Mouse (Mus musculus) forebrain, embryonic 13.5 days (tissue): Measurements from ENCODE around the gene Ano10. TPM values are rescaled to one million over a fixed set of nuclear protein-coding genes. Genes with fewer than 3 reads are reported as not detected.

Experiments used
- ATAC-seq: fragments of 200-750 bp; cut with Nextera tagmentation; 2 replicates; pipeline ENCODE4 v1.8.0; 2017
- H3K27ac ChIP-seq: fragments of 300-500 bp; sonication (generic); 2 replicates; pipeline ENCODE4 v1.5.1; 2015; ENCODE audit warnings: inconsistent platforms, mild to moderate bottlenecking, moderate library complexity
- H3K27me3 ChIP-seq: fragments of 300-500 bp; sonication (generic); 2 replicates; pipeline ENCODE4 v1.6.1; 2015; ENCODE audit warnings: mild to moderate bottlenecking, inconsistent platforms
- H3K36me3 ChIP-seq: fragments of 300-500 bp; sonication (generic); 2 replicates; pipeline ENCODE4 v1.6.1; 2015; ENCODE audit warnings: mild to moderate bottlenecking, inconsistent platforms; ENCODE audit not compliant: poor library complexity, severe bottlenecking
- H3K4me1 ChIP-seq: fragments of 300-500 bp; sonication (generic); 2 replicates; pipeline ENCODE4 v1.6.1; 2015; ENCODE audit warnings: inconsistent platforms
- H3K4me2 ChIP-seq: fragments of 300-500 bp; sonication (generic); 2 replicates; pipeline ENCODE4 v1.6.1; 2015; ENCODE audit warnings: inconsistent platforms, mild to moderate bottlenecking, moderate library complexity
- H3K4me3 ChIP-seq: fragments of 300-500 bp; sonication (generic); 2 replicates; pipeline ENCODE4 v1.5.1; 2015; ENCODE audit warnings: mild to moderate bottlenecking, inconsistent platforms
- H3K9ac ChIP-seq: fragments of 300-500 bp; sonication (generic); 2 replicates; pipeline ENCODE4 v1.6.1; 2015; ENCODE audit warnings: mild to moderate bottlenecking, inconsistent platforms
- H3K9me3 ChIP-seq: fragments of 300-500 bp; sonication (generic); replicated peaks from 2 replicates; pipeline ENCODE4 v1.6.1; 2016; ENCODE audit warnings: inconsistent platforms
- WGBS: fragments of 180-500 bp; shearing (Covaris S2); methylation state at CpG from one replicate; pipeline ENCODE4 v1.1.7; 2015; 5-methylcytosine and 5-hydroxymethylcytosine counted together
- polyA plus RNA-seq: library from polyadenylated mRNA; unstranded; fragments of >200 nt; fragmentation: Nextera tagmentation; extraction: Ambion mirVana; gene quantifications from 2 replicates; pipeline ENCODE4 v1.2.1, GENCODE M21; 2015

Gene Ano10
- polyA plus RNA-seq, 1 experiment from 2014 or later = 29.5 TPM

DNA sequence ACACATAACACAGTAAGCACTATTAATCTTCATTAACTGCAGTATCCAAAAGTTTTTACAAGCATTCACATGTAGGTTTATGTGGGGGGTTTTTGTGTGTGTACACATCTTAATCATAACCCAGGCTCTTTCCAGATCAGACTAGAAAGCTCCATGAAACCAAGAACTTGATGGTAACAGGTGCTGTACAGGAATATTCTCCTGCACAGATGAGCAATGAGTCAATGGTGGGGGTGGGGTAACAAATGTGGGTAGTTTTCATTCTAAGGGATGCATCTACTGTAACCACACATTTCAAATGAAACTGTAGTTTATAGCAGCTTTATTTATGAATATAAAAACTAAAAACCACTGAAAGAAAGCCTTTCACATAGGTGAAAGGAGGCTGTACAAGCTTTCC, 79.1 kb downstream of the Ano10 start:
- H3K9me3 ChIP-seq = no peaks in the 10 kb centered on the region
- no peak for ATAC-seq
- no peaks in the 10 kb centered on the region for H3K27me3 ChIP-seq
- H3K9ac ChIP-seq = no peak overlapping the region
- no peak overlapping the region for H3K27ac ChIP-seq
- H3K4me2 ChIP-seq = no peak overlapping the region
- H3K4me1 ChIP-seq = no peaks in the 10 kb centered on the region
- no peaks in the 10 kb centered on the region for H3K36me3 ChIP-seq
- H3K4me3 ChIP-seq = no peak overlapping the region

DNA sequence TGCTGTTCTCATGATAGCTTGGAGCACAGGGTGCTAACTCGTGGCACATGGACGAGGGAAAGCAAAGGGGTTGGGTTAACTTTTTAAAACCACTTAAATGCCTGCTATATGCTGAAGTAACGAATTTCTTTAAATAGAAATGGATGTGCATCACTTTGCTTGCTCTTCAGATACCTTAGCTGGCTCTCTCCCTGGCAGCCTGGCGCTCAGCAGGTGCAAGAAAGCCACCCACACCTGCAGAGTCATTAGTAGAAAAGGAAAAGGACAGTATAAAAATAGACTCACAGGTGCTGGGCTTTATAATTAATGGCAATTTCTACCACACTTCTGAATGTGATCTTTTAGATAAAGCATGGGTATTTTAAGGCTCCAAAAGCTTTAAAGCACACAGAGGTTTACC, 85.9 kb downstream of the Ano10 start:
- Histone ChIP-seq H3K9me3 (no peaks in the 10 kb centered on the region), H3K27me3 (no peaks in the 10 kb centered on the region), H3K4me1 (peaks cover 7% of the 10 kb centered on the region; the same call in 1 of the 2 replicates), H3K9ac (no peak overlapping the region), H3K27ac (no peak overlapping the region), H3K36me3 (no peaks in the 10 kb centered on the region), H3K4me3 (no peak overlapping the region), H3K4me2 (no peak overlapping the region)
- 74% methylated on average over 4 of the region's 4 CpGs for WGBS
- ATAC-seq = no peak

DNA sequence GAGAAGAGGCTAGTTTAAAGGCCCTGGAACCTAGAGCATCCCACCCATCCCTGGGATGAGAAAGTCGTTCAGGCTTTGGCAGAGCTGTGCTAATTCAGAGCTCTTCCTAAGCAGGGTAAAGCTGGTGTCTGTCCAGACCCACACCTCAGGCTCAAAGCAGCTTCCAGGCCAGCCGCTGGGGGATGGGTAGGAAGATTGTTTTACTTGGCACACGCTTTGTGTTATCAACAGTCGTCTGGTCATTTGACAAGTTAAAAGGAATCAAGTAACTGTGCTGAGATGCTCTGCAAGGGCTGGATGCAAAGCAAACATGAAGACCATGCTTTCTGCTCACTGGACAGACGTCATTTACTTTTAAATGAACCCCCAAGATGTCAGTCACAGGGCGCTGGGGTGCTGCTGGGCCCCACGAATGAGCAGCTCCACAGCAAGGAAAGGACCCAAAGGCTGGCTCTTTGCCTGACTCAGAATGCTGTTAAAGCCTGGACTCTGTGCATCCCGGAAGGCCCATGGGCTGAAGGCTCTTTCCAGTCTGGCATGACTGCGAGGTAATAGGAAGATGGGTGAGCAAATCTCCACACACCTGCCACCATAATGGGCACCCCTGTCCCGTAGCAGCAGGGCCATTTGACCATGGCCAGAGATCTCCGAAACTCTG, 88.6 kb downstream of the Ano10 start:
- H3K4me1 ChIP-seq = peaks cover 7% of the 10 kb centered on the region; the same call in 1 of the 2 replicates
- ATAC-seq = no peak
- H3K36me3 ChIP-seq = no peaks in the 10 kb centered on the region
- 69% methylated on average over 11 of the region's 11 CpGs for WGBS
- no peak overlapping the region for H3K27ac ChIP-seq
- no peaks in the 10 kb centered on the region for H3K27me3 ChIP-seq
- no peak overlapping the region for H3K9ac ChIP-seq
- no peak overlapping the region for H3K4me2 ChIP-seq
- H3K9me3 ChIP-seq = no peaks in the 10 kb centered on the region
- H3K4me3 ChIP-seq = no peak overlapping the region

DNA sequence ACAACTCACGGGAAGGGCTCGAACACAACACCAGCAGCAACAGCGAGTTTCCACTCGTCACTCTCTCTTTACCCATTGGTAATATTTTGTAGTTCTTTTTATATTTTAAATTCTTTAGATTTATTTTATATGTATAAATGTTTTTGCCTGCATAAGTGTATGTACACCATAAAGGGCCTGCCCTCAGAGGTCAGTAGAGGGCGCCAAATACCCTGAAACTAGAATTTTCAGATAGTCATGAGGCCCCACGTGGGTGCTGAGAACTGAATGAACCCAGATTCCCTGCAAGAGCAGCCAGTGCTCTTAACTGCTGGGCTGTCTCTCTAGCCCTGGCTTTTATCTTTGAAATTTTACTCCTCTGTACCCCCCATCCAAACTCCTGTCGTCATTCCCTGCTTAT, 89.7 kb downstream of the Ano10 start:
- peaks cover 7% of the 10 kb centered on the region; the same call in 1 of the 2 replicates for H3K4me1 ChIP-seq
- no peak for ATAC-seq
- no peak overlapping the region for H3K4me3 ChIP-seq
- no peaks in the 10 kb centered on the region for H3K27me3 ChIP-seq
- H3K36me3 ChIP-seq = peaks cover 6% of the 10 kb centered on the region; the same call in 1 of the 2 replicates
- H3K27ac ChIP-seq = no peak overlapping the region
- 70% methylated on average over 7 of the region's 7 CpGs for WGBS
- H3K4me2 ChIP-seq = no peak overlapping the region
- H3K9me3 ChIP-seq = no peaks in the 10 kb centered on the region
- no peak overlapping the region for H3K9ac ChIP-seq

DNA sequence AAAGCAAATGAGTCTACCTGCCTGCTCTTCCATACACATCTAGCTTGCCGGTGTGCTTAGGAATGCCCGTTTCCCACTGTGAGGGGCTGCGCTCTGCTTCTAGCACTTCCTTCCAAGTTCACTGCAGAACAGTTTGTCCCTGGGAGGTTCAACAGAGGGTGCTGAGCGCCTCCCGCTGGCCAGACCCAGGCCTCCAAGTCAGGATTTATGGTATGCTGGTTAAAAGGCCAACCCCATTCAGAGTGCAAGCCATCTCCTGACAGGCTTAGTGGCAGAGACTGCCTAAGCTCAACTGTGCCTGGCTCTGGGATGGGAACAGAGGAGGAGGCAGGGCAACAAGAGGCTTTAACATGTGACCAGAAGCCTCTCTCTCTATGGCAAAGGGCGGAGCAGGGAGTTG, 95.0 kb downstream of the Ano10 start:
- H3K4me1 ChIP-seq = no peaks in the 10 kb centered on the region
- peaks cover 16% of the 10 kb centered on the region; the same call in 1 of the 2 replicates for H3K36me3 ChIP-seq
- H3K9me3 ChIP-seq = no peaks in the 10 kb centered on the region
- H3K27me3 ChIP-seq = no peaks in the 10 kb centered on the region
- H3K4me2 ChIP-seq = no peak overlapping the region
- no peak overlapping the region for H3K27ac ChIP-seq
- 29% methylated on average over 6 of the region's 6 CpGs for WGBS
- no peak overlapping the region for H3K9ac ChIP-seq
- no peak overlapping the region for H3K4me3 ChIP-seq
- no peak for ATAC-seq

DNA sequence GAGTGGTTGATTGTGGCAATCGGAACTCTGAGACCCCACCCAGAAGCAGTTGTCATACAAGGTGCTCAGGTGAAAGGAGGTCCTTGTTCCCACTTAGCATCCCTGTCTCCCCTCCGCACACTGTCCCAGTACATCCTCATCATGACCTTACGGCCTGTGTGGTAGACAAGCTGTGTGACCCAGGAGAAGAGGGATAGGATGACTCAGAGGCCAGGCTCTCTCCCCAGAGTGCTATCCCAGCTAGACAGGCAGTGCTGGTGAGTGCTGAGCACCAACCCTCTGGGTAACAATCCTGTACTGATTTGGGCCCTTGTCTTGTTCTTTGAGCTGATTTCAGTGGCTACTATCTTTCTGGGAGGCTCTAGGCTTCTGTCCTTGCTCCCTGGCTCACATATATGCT, 95.6 kb downstream of the Ano10 start:
- ATAC-seq = no peak
- Histone ChIP-seq H3K27me3 (no peaks in the 10 kb centered on the region), H3K4me1 (no peaks in the 10 kb centered on the region), H3K27ac (no peak overlapping the region), H3K9me3 (no peaks in the 10 kb centered on the region), H3K4me2 (no peak overlapping the region), H3K4me3 (no peak overlapping the region), H3K9ac (no peak overlapping the region), H3K36me3 (peaks cover 16% of the 10 kb centered on the region; the same call in 1 of the 2 replicates)
- 89% methylated on average over 3 of the region's 3 CpGs for WGBS

DNA sequence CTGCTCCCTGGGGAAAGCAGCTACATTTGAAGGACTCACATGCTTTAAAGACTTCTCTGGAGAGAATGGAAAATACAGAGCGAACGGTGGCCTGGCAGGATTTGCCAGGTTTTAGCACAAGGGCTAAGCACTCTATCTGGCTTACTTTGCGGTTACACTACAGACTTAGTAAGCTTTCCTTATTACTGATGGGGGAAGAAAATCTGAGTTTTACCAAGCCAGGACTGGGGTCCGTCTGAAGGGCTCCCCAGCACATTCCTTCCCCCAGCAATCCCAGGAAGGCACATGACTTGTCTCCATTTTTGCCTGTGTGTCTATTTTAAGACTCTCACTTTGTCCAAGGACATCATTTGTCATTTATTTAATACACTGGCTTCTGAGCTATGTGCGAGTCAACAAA, 97.2 kb downstream of the Ano10 start:
- Histone ChIP-seq H3K27ac (no peak overlapping the region), H3K9me3 (no peaks in the 10 kb centered on the region), H3K4me1 (no peaks in the 10 kb centered on the region), H3K4me2 (no peak overlapping the region), H3K9ac (no peak overlapping the region), H3K36me3 (peaks cover 16% of the 10 kb centered on the region; the same call in 1 of the 2 replicates), H3K27me3 (no peaks in the 10 kb centered on the region), H3K4me3 (no peak overlapping the region)
- WGBS = 92% methylated on average over 5 of the region's 5 CpGs
- no peak for ATAC-seq

DNA sequence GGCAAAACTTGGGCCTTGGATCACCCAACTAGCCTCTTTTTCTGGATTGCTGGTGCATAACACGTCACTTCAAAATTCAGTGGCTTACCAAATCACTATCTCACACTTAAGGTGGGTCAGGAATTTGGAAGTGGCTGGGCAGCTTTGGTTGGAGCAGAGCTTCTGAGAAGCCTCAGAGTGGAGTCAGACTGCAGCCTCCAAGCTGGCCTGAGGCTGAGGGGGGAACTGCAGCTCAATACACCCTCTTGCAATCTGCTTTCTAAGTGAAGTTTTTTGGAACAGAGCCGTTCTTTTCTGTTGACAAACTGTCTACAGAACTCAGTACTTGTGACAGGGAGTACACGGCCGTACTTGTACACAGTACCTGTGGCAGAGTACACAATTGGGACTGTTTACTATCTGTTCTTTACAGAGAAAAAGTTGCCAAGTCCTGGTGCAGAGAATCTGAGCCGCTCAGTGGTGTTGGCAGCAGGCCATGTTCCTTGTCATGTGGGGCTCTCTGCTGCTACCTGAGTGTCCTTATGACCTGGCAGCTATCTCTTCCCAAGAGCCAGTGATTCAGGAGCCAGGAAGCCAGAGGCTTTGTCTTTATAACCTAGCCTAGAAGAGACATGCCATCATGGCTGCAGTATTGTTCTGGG, 99.1 kb downstream of the Ano10 start:
- Histone ChIP-seq H3K27me3 (no peaks in the 10 kb centered on the region), H3K4me1 (no peaks in the 10 kb centered on the region), H3K9me3 (no peaks in the 10 kb centered on the region), H3K4me3 (no peak overlapping the region), H3K27ac (no peak overlapping the region), H3K9ac (no peak overlapping the region), H3K4me2 (no peak overlapping the region), H3K36me3 (peaks cover 16% of the 10 kb centered on the region; the same call in 1 of the 2 replicates)
- ATAC-seq = no peak
- WGBS = 76% methylated on average over 5 of the region's 5 CpGs

DNA sequence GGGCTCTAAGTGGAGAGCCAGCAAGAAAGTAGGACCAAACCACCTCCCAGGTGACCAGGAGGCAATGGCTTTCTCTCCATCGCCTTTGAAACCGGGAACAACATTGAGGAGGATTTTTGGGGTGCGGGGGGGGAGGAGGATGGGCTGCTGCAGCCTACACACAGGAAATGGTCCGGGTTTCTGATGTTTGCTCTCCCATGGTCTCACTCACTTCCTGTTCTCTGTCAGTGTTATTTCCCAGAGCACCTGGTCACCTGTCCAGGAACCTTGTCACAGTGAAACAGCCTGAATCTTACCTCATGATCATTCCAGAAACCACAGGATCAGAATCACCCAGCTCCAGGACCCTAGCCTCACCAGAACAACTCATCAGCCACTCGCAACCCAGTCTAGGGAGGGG, 100.4 kb downstream of the Ano10 start:
- no peak overlapping the region for H3K4me3 ChIP-seq
- H3K4me2 ChIP-seq = no peak overlapping the region
- no peak overlapping the region for H3K27ac ChIP-seq
- 94% methylated on average over 5 of the region's 5 CpGs for WGBS
- 0 out of 2 replicates have a peak, but pooled peaks cover 9% of the 10 kb centered on the region for H3K36me3 ChIP-seq
- no peak for ATAC-seq
- 0 out of 2 replicates have a peak, but pooled peaks cover under 1% of the 10 kb centered on the region for H3K4me1 ChIP-seq
- no peaks in the 10 kb centered on the region for H3K9me3 ChIP-seq
- H3K27me3 ChIP-seq = no peaks in the 10 kb centered on the region
- no peak overlapping the region for H3K9ac ChIP-seq

DNA sequence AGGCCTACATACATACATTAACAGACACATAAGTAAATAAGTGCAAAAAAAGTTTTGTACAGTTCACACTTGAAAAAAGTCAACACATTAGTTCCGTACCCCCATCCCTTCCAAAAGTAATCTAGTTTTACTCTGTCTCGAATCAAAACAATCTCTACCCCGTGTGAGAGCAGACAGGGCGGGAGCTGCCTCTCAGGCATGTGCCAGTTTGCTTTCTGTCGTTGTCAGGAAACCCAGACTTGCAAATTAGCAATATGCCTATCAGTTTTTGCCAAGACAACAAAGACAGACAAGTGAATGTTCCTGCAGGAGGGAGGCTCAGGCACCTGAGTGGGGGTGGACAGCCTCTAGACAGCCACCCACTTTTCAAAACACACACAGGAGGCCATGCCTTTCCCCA, 100.9 kb downstream of the Ano10 start:
- 0 out of 2 replicates have a peak, but pooled peaks cover 3% of the 10 kb centered on the region for H3K4me1 ChIP-seq
- H3K27me3 ChIP-seq = no peaks in the 10 kb centered on the region
- no peak overlapping the region for H3K4me3 ChIP-seq
- 0 out of 2 replicates have a peak, but pooled peaks cover 9% of the 10 kb centered on the region for H3K36me3 ChIP-seq
- H3K9me3 ChIP-seq = no peaks in the 10 kb centered on the region
- WGBS = 74% methylated on average over 5 of the region's 5 CpGs
- no peak overlapping the region for H3K27ac ChIP-seq
- no peak overlapping the region for H3K4me2 ChIP-seq
- peak; percentile 72; the same call in 1 of the 2 replicates for ATAC-seq
- H3K9ac ChIP-seq = no peak overlapping the region

DNA sequence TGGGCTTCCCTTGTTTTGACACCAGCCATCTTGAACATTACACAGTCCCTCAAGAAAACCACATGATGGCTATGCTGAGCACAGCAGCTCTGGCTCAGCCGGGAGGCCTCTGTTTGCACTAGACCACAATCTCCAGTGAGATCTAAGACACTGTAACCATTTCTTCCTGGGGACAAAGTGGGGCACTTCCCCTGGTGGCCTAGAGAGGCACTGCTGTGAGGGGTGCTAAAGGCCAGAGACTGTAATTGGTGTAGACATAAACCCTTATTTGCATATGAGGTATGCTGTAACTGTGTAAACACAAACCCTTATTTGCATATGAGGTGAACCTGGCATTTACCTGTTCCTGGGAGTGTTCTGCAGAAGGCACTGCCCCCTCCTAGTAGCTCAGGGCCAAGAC, 105.5 kb downstream of the Ano10 start:
- no peak for ATAC-seq
- H3K9ac ChIP-seq = no peak overlapping the region
- H3K27me3 ChIP-seq = no peaks in the 10 kb centered on the region
- 66% methylated on average over 1 of the region's 1 CpGs for WGBS
- H3K4me3 ChIP-seq = no peak overlapping the region
- no peaks in the 10 kb centered on the region for H3K9me3 ChIP-seq
- no peak overlapping the region for H3K4me2 ChIP-seq
- no peak overlapping the region for H3K27ac ChIP-seq
- 0 out of 2 replicates have a peak, but pooled peaks cover 3% of the 10 kb centered on the region for H3K4me1 ChIP-seq
- H3K36me3 ChIP-seq = no peaks in the 10 kb centered on the region

DNA sequence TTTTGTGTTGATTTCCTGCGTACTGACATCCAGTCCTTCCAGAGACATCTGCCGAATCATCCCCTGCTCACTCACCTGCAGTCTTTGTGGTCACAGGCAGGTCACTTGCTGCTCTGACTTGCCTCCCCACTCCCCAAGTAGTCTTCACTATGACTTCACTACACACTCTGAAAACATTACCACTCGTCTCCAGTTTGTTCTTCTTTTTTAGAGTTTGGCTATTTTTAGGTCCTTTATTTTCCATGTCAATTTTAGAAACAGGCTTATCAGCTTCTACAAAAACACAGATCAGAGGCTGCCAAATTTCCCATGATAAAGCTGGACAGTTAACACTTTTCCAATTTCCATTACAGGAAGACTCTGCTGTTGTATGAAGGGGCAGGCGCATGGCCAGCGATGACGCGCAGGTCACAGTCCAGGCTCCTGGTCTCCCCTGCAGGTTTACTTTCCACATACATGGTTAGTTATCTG, 106.7 kb downstream of the Ano10 start:
- ATAC-seq = no peak
- Histone ChIP-seq H3K36me3 (no peaks in the 10 kb centered on the region), H3K9ac (no peak overlapping the region), H3K4me2 (no peak overlapping the region), H3K4me3 (no peak overlapping the region), H3K9me3 (no peaks in the 10 kb centered on the region), H3K4me1 (0 out of 2 replicates have a peak, but pooled peaks cover 3% of the 10 kb centered on the region), H3K27me3 (no peaks in the 10 kb centered on the region), H3K27ac (no peak overlapping the region)
- 85% methylated on average over 7 of the region's 7 CpGs for WGBS
